Mouse (Mus musculus) CH12.LX (cell line): ENCODE data around the gene Srrt. TPM values are rescaled to one million over a fixed set of nuclear protein-coding genes. Genes with fewer than 3 reads are reported as not detected.
A peak's percentile ranks its signal among the peaks of the same experiment; 100 is the strongest.

Source experiments
- DNase-seq: peaks from one replicate; pipeline ENCODE4 v3.0.0-alpha.2; 2013; ENCODE audit errors: extremely low read depth
- H3K27ac ChIP-seq: 2 replicates; pipeline ENCODE4 v1.5.1; 2012; ENCODE audit warnings: low read depth, mild to moderate bottlenecking, control low read depth, moderate library complexity; ENCODE audit not compliant: insufficient read depth
- H3K27me3 ChIP-seq: replicated peaks from 2 replicates; pipeline ENCODE3; 2012; ENCODE audit warnings: inconsistent platforms
- H3K36me3 ChIP-seq, 2 experiments: replicated peaks in 1 of 2; 2 replicates each; pipeline versions ENCODE3 to v1.6.1; 2012; ENCODE audit warnings: inconsistent platforms in 1 of 2, low read length in 1 of 2, mild to moderate bottlenecking in 1 of 2, mixed read lengths in 1 of 2, moderate library complexity in 1 of 2; ENCODE audit not compliant: control insufficient read depth in 1 of 2, insufficient read depth in 1 of 2
- H3K4me1 ChIP-seq, 2 experiments: 2 replicates each; pipeline ENCODE4 v1.6.1; 2012; ENCODE audit warnings: inconsistent platforms in 1 of 2, moderate library complexity in 1 of 2; ENCODE audit not compliant: insufficient read depth in 2 of 2, control insufficient read depth in 1 of 2
- H3K4me2 ChIP-seq: 2 replicates; pipeline ENCODE4 v1.6.1; 2012; ENCODE audit warnings: low read depth, mild to moderate bottlenecking, control low read depth; ENCODE audit not compliant: poor library complexity, insufficient read depth, severe bottlenecking
- H3K4me3 ChIP-seq, 3 experiments: fragments of 150-350 bp in 1 of 3; sonication (generic) in 1 of 3; replicated peaks in 1 of 3; 2 replicates each; pipeline versions ENCODE3 to v1.5.1; 2011 to 2012; ENCODE audit warnings: low read depth in 2 of 3, low read length in 2 of 3, mild to moderate bottlenecking in 2 of 3, moderate library complexity in 2 of 3, control low read depth in 1 of 3, improper control_type of control experiment in 1 of 3, inconsistent platforms in 1 of 3, mixed read lengths in 1 of 3; ENCODE audit not compliant: poor library complexity in 1 of 3
- H3K79me2 ChIP-seq: replicated peaks from 2 replicates; pipeline ENCODE4 v1.6.1; 2012; ENCODE audit warnings: mild to moderate bottlenecking, moderate library complexity; ENCODE audit not compliant: control insufficient read depth, poor library complexity, insufficient read depth, severe bottlenecking; ENCODE audit errors: extremely low read depth
- H3K9ac ChIP-seq: 2 replicates; pipeline ENCODE4 v1.6.1; 2012; ENCODE audit warnings: low read depth, mild to moderate bottlenecking, control low read depth, moderate library complexity; ENCODE audit not compliant: insufficient read depth
- H3K9me3 ChIP-seq: replicated peaks from 2 replicates; pipeline ENCODE3; 2012; ENCODE audit warnings: low read length, inconsistent platforms, mixed read lengths
- BHLHE40 ChIP-seq: IDR thresholded peaks from 2 replicates; pipeline ENCODE4 v1.6.1; 2011; ENCODE audit warnings: mild to moderate bottlenecking, low read depth, low read length, improper control_type of control experiment
- E2F4 ChIP-seq: IDR thresholded peaks from 2 replicates; pipeline ENCODE4 v1.6.1; 2011; ENCODE audit warnings: low read depth, low read length, improper control_type of control experiment; ENCODE audit not compliant: insufficient replicate concordance
- ELF1 ChIP-seq: IDR thresholded peaks from 2 replicates; pipeline ENCODE4 v1.6.1; 2014; ENCODE audit warnings: low read depth, mild to moderate bottlenecking, inconsistent platforms, low read length, improper control_type of control experiment
- EP300 ChIP-seq: IDR thresholded peaks from 2 replicates; pipeline ENCODE4 v1.6.1; 2011; ENCODE audit warnings: low read length, improper control_type of control experiment
- ETS1 ChIP-seq: conservative IDR thresholded peaks from 2 replicates; pipeline ENCODE4 v1.6.1; 2012; ENCODE audit warnings: low read depth, mild to moderate bottlenecking, inconsistent platforms, low read length, improper control_type of control experiment, moderate library complexity
- JUN ChIP-seq: IDR thresholded peaks from 2 replicates; pipeline ENCODE4 v1.6.1; 2011; ENCODE audit warnings: low read depth, mild to moderate bottlenecking, low read length, improper control_type of control experiment, moderate library complexity; ENCODE audit not compliant: insufficient read depth
- MAFK ChIP-seq: IDR thresholded peaks from 2 replicates; pipeline ENCODE4 v1.6.1; 2011; ENCODE audit warnings: low read length, improper control_type of control experiment; ENCODE audit not compliant: insufficient replicate concordance
- MAX ChIP-seq: IDR thresholded peaks from 2 replicates; pipeline ENCODE4 v1.6.1; 2011; ENCODE audit warnings: low read length, improper control_type of control experiment
- MXI1 ChIP-seq: IDR thresholded peaks from 2 replicates; pipeline ENCODE4 v1.6.1; 2011; ENCODE audit warnings: mild to moderate bottlenecking, low read depth, low read length, improper control_type of control experiment
- MYC ChIP-seq: IDR thresholded peaks from 2 replicates; pipeline ENCODE4 v1.6.1; 2011; ENCODE audit warnings: low read depth, mild to moderate bottlenecking, improper control_type of control experiment, low read length
- NELFE ChIP-seq: IDR thresholded peaks from 2 replicates; pipeline ENCODE4 v1.6.1; 2011; ENCODE audit warnings: low read depth, low read length, improper control_type of control experiment
- NRF1 ChIP-seq: IDR thresholded peaks from 2 replicates; pipeline ENCODE4 v1.6.1; 2014; ENCODE audit warnings: low read depth, mild to moderate bottlenecking, inconsistent platforms, low read length, improper control_type of control experiment, moderate library complexity
- PAX5 ChIP-seq: IDR thresholded peaks from 2 replicates; pipeline ENCODE4 v1.6.1; 2012; ENCODE audit warnings: low read length, inconsistent platforms, mixed read lengths
- POLR2A ChIP-seq: IDR thresholded peaks from 2 replicates; pipeline ENCODE4 v1.6.1; 2011; ENCODE audit warnings: low read depth, mild to moderate bottlenecking, improper control_type of control experiment, low read length
- POLR2AphosphoS2 ChIP-seq: IDR thresholded peaks from 2 replicates; pipeline ENCODE4 v1.6.1; 2011; ENCODE audit warnings: low read depth, low read length, improper control_type of control experiment
- RCOR1 ChIP-seq: conservative IDR thresholded peaks from 2 replicates; pipeline ENCODE4 v1.6.1; 2012; ENCODE audit warnings: low read depth, mild to moderate bottlenecking, inconsistent platforms, low read length, improper control_type of control experiment
- SIN3A ChIP-seq: IDR thresholded peaks from 2 replicates; pipeline ENCODE4 v1.6.1; 2012; ENCODE audit warnings: low read length, improper control_type of control experiment, inconsistent platforms
- TBP ChIP-seq: conservative IDR thresholded peaks from 2 replicates; pipeline ENCODE4 v1.6.1; 2011; ENCODE audit warnings: low read depth, low read length, improper control_type of control experiment
- USF2 ChIP-seq: conservative IDR thresholded peaks from 2 replicates; pipeline ENCODE4 v1.6.1; 2011; ENCODE audit warnings: low read depth, low read length, improper control_type of control experiment
- ZC3H11A ChIP-seq: IDR thresholded peaks from 2 replicates; pipeline ENCODE4 v1.6.1; 2012; ENCODE audit warnings: low read depth, mild to moderate bottlenecking, inconsistent platforms, low read length, improper control_type of control experiment
- ZMIZ1 ChIP-seq: IDR thresholded peaks from 2 replicates; pipeline ENCODE4 v1.6.1; 2012; ENCODE audit warnings: low read depth, mild to moderate bottlenecking, inconsistent platforms, low read length, improper control_type of control experiment
- dilution Hi-C: fragments of 300-500 bp; cut with MboI; formaldehyde crosslinking; loops from 2 replicates; pipeline ENCODE4 v1.14.3; 2020; ENCODE audit warnings: low sequenced_read_pairs; ENCODE audit not compliant: extremely low pct_unique_long_range_greater_than_20kb, extremely low pct_ligation_motif_present
- in situ Hi-C: fragments of 300-500 bp; cut with MboI; formaldehyde crosslinking; loops from 3 replicates; pipeline ENCODE4 v1.14.3; 2019; ENCODE audit warnings: low sequenced_read_pairs, low pct_ligation_motif_present, low pct_unique_long_range_greater_than_20kb, mixed read lengths
- polyA plus RNA-seq: library from polyadenylated mRNA; unstranded; fragments of >175 nt; gene quantifications from 2 replicates; pipeline ENCODE4 v1.2.1, GENCODE M21; 2012; ENCODE audit warnings: low read depth; ENCODE audit not compliant: insufficient read length
- total RNA-seq, 2 experiments: library from RNA; depleted of rRNA; stranded (reverse); fragments of 300-350 nt in 1 of 2; fragments of >200 nt in 1 of 2; gene quantifications; 2 replicates each; pipeline ENCODE4 v1.2.3; 2012 to 2014

Gene Srrt
- total and polyA plus RNA-seq, 3 experiments: 148 to 493 (median 165) TPM

DNA sequence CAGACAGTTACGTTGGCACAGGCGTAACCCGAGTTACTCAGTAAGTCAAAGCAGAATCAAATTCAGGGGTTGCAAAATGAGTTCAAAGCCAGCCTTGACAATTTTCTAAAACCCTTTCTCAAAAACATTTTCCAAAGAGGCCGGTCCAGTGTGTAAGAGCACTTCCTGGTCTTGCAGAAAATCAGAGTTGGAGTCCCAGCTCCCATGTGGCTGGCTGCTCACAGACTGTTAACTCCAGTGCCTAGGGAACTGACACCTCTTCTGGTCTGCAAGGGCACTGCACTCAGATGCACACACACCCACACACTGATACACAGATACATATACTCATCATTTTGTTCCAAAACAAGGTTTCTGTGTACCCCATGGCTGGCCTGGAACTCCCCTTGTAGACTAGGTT, 882 bp upstream of the Srrt start:
- H3K36me3 ChIP-seq: peaks cover 7 to 45% of the 10 kb centered on the region in 2 experiments
- H3K9ac ChIP-seq: peak overlapping the region; percentile 89
- no peak overlapping the region for H3K27ac ChIP-seq
- peak; percentile 48 for DNase-seq
- H3K79me2 ChIP-seq: peaks cover 44% of the 10 kb centered on the region
- no peaks in the 10 kb centered on the region for H3K27me3 ChIP-seq
- peaks cover 6% of the 10 kb centered on the region for H3K9me3 ChIP-seq
- dilution Hi-C loops (no loop called here), in situ Hi-C loops (no loop called here)
- H3K4me2 ChIP-seq: peak overlapping the region; percentile 45; the same call in 1 of the 2 replicates
- peak overlapping the region; percentile 82 to 88 (median 83) for H3K4me3 ChIP-seq
- H3K4me1 ChIP-seq: peaks cover 12 to 65% of the 10 kb centered on the region in 2 experiments
- no peak for TF ChIP-seq NELFE
- TF ChIP-seq ELF1: 0 out of 2 replicates have a peak, but pooled peaks have one; percentile 18

DNA sequence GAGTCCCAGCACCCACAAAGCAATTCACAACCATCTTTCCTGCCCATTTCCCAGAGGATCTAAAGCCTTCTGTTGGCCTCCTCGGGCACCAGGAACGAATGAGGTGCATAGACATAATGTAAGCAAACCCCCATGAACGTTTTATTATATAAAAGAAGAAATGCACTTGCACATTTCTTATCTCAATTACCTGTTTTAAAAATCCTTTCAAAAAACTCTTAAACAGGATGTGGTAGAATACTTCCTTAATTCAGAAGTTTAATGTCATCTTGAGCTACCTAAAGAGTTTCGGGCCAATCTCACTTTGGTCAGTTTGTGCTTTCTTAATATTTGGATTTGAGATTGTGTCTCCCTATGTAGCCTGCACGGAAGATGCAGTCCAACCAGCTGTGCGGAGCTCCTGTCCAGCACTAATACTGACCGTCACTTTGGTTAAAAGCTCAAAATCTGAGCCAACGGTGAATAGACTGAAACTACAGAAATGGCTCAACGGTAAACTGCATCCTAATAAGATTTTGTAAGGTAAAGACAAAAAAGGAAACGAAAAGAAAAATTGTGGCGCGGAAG, 952 bp downstream of the Srrt start:
- peaks cover 24 to 61% of the 10 kb centered on the region in 2 experiments for H3K36me3 ChIP-seq
- H3K4me2 ChIP-seq: peak overlapping the region; percentile 93
- peaks cover 6% of the 10 kb centered on the region for H3K9me3 ChIP-seq
- H3K27ac ChIP-seq: peak overlapping the region; percentile 89
- peaks cover 12 to 56% of the 10 kb centered on the region in 2 experiments for H3K4me1 ChIP-seq
- DNase-seq: no peak
- peak overlapping the region; percentile 89 for H3K9ac ChIP-seq
- peak; percentile 11; the same call in 1 of the 2 replicates for TF ChIP-seq MAX
- peak; percentile 56 for TF ChIP-seq SIN3A
- TF ChIP-seq E2F4: 0 out of 2 replicates have a peak, but pooled peaks have one; percentile 43
- TF ChIP-seq ZC3H11A: no peak
- H3K27me3 ChIP-seq: no peaks in the 10 kb centered on the region
- H3K79me2 ChIP-seq: peaks cover 54% of the 10 kb centered on the region
- in situ Hi-C loops: no loop called here
- H3K4me3 ChIP-seq: peak overlapping the region; percentile 82 to 88 (median 83)
- dilution Hi-C loops: no loop called here

DNA sequence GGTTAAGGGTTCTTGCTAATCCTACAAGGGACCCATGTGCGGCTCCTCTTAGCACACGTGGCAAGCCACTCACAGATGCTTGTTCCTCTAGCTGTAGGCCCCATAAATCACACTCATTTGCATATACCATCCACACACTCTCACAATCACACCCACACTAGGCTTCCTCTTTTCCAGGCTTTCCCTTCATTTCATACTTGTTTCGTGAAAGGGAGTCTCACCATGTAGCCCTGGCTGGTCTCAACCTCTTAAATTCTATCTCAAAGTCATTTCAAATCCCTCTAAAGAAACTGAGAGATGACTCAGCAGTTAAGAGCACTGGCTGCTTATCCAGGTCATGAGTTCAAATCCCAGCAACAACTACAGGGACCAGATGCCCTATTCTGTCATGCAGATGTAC, 1.7 kb downstream of the Srrt start:
- Histone ChIP-seq H3K9me3 (peaks cover 6% of the 10 kb centered on the region), H3K27me3 (no peaks in the 10 kb centered on the region), H3K4me3 (peak overlapping the region; percentile 82 to 88 (median 83)), H3K4me1 (peaks cover 12 to 51% of the 10 kb centered on the region in 2 experiments), H3K4me2 (peak overlapping the region; percentile 93), H3K27ac (0 out of 2 replicates have a peak overlapping the region, but pooled peaks have one; percentile 17), H3K79me2 (peaks cover 56% of the 10 kb centered on the region), H3K9ac (peak overlapping the region; percentile 89), H3K36me3 (peaks cover 30 to 68% of the 10 kb centered on the region in 2 experiments)
- dilution Hi-C loops: no loop called here
- in situ Hi-C loops: no loop called here
- peak; percentile 71 for DNase-seq
- peak; percentile 77 for TF ChIP-seq BHLHE40
- no peak for TF ChIP-seq EP300
- TF ChIP-seq SIN3A: peak; percentile 67; the same call in 1 of the 2 replicates
- TF ChIP-seq RCOR1: no peak
- no peak for TF ChIP-seq ZC3H11A
- TF ChIP-seq TBP: 0 out of 2 replicates have a peak, but pooled peaks have one; percentile 30
- TF ChIP-seq JUN: no peak
- no peak for TF ChIP-seq ELF1
- peak; percentile 27; the same call in 1 of the 2 replicates for TF ChIP-seq ETS1
- TF ChIP-seq MAFK: peak; percentile 96
- TF ChIP-seq PAX5: no peak
- TF ChIP-seq NRF1: no peak
- 0 out of 2 replicates have a peak, but pooled peaks have one; percentile 8 for TF ChIP-seq ZMIZ1
- TF ChIP-seq POLR2A: peak; percentile 58
- peak; percentile 96 for TF ChIP-seq MXI1
- peak; percentile 100 for TF ChIP-seq MYC
- no peak for TF ChIP-seq POLR2AphosphoS2
- peak; percentile 98 for TF ChIP-seq MAX
- TF ChIP-seq USF2: no peak
